Mouse (Mus musculus) hindbrain, embryonic 10.5 days (tissue): ENCODE measurements around the gene Olfr145. TPM values are rescaled to one million over a fixed set of nuclear protein-coding genes. Genes with fewer than 3 reads are reported as not detected.

ENCODE experiments used
- DNase-seq: peaks from one replicate; pipeline ENCODE4 v3.0.0-alpha.2; 2017; ENCODE audit warnings: low spot score
- H3K27ac ChIP-seq: fragments of 300-500 bp; sonication (generic); 2 replicates; pipeline ENCODE4 v1.5.1; 2016; ENCODE audit warnings: mild to moderate bottlenecking, moderate library complexity
- H3K27me3 ChIP-seq: fragments of 300-500 bp; sonication (generic); 2 replicates; pipeline ENCODE4 v1.6.1; 2016; ENCODE audit warnings: mild to moderate bottlenecking; ENCODE audit not compliant: poor library complexity, insufficient read depth, severe bottlenecking
- H3K36me3 ChIP-seq: fragments of 300-500 bp; sonication (generic); 2 replicates; pipeline ENCODE4 v1.6.1; 2016; ENCODE audit warnings: mild to moderate bottlenecking, moderate library complexity
- H3K4me1 ChIP-seq: fragments of 300-500 bp; sonication (generic); replicated peaks from 2 replicates; pipeline ENCODE4 v1.6.1; 2016; ENCODE audit warnings: mild to moderate bottlenecking
- H3K4me3 ChIP-seq: fragments of 300-500 bp; sonication (generic); 2 replicates; pipeline ENCODE4 v1.5.1; 2016; ENCODE audit warnings: mild to moderate bottlenecking, moderate library complexity
- H3K9me3 ChIP-seq: fragments of 300-500 bp; sonication (generic); 2 replicates; pipeline ENCODE4 v1.6.1; 2016; ENCODE audit warnings: mild to moderate bottlenecking, moderate library complexity
- WGBS: fragments of 180-500 bp; shearing (Covaris S2); methylation state at CpG from one replicate; pipeline ENCODE4 v1.1.7; 2016; 5-methylcytosine and 5-hydroxymethylcytosine counted together
- polyA plus RNA-seq: library from polyadenylated mRNA; unstranded; fragments of >200 nt; fragmentation: Nextera tagmentation; extraction: Ambion mirVana; gene quantifications from 2 replicates; pipeline ENCODE4 v1.2.1, GENCODE M21; 2016

Olfr145 gene
- polyA plus RNA-seq, result not detected in 2 replicates

DNA sequence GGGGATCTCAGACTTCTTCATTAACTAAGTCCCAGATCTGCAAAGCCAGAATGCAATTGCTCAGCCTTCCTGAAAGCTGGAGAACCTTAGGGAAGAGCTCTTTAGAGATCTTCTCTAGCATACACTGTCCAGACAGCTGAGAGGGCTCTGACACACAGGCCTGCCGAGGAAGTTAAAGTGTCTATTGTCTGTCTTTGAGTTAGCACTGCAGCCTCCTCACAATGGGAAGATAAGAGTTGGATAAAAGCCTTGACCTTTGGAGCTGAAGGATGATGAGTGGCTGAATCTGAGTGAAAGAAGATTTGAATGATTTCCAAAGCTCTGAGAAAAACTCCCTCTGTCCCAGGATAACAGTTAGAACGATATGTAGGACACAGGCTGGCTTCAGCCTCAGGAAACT, at the start of gene Olfr145:
Gene Olfr145 (plus strand): TSS at position 64 of the 400 bp plus-strand sequence.
- Histone ChIP-seq H3K4me3 (no peak within 1 kb of the TSS), H3K27me3 (no peaks in the 10 kb centered on the region), H3K36me3 (no peaks in the 10 kb centered on the region), H3K27ac (peak within 1 kb of the TSS; percentile 35; the same call in 1 of the 2 replicates), H3K9me3 (no peaks in the 10 kb centered on the region), H3K4me1 (peaks cover 7% of the 10 kb centered on the region)
- 34% methylated on average over 2 of the region's 2 CpGs for WGBS
- DNase-seq, result no peak

DNA sequence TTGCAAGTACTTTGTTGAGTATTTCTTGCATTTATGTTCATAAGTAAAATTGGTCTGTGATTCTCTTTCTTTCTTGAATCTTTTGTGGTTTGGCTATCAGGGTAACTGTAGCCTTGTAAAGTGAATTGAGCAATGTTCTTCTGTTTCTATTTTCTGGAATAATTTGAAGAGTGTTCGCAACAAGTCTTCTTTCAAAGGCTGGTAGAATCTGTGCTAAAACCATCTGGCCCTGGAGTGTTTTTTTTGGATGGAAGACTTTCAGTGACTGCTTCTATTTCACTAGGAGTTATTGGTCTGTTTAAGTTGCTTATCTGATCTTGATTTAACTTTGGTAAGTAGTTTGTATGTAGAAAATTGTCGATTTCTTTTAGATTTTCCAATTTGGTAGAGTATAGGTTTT, 47.3 kb upstream of the Olfr145 start:
- Histone ChIP-seq H3K4me1 (no peaks in the 10 kb centered on the region), H3K4me3 (no peak overlapping the region), H3K9me3 (no peaks in the 10 kb centered on the region), H3K27ac (no peak overlapping the region), H3K36me3 (no peaks in the 10 kb centered on the region), H3K27me3 (no peaks in the 10 kb centered on the region)
- WGBS, result 88% methylated on average over 2 of the region's 2 CpGs
- DNase-seq, result no peak

DNA sequence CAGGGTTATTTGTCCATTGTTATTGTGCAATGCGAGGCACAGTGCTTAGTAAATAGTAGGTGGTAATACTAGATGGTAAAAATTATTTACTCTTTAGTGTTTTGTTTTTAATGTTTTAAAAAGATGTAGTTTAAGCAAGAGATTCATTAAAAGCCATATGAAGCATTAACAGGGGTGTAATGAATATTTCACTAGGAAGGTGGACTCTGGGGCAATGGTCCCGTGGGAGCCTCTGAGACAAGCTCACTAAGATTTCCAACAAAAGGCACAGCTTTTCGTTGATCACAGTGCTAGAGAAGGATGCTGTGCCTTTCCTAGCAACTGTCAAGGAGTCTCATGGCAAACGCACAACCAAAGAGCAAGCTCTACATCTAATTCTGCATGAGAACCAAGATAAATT, 42.6 kb upstream of the Olfr145 start, which contains the start of gene Olfr877:
Gene Olfr877 (plus strand): TSS at position 301 of the 400 bp plus-strand sequence.
- H3K36me3 ChIP-seq, result no peaks in the 10 kb centered on the region
- no peak for DNase-seq
- no peaks in the 10 kb centered on the region for H3K27me3 ChIP-seq
- no peaks in the 10 kb centered on the region for H3K4me1 ChIP-seq
- WGBS, result 82% methylated on average over 4 of the region's 4 CpGs
- no peaks in the 10 kb centered on the region for H3K9me3 ChIP-seq
- H3K27ac ChIP-seq, result no peak within 1 kb of the TSS
- no peak within 1 kb of the TSS for H3K4me3 ChIP-seq

DNA sequence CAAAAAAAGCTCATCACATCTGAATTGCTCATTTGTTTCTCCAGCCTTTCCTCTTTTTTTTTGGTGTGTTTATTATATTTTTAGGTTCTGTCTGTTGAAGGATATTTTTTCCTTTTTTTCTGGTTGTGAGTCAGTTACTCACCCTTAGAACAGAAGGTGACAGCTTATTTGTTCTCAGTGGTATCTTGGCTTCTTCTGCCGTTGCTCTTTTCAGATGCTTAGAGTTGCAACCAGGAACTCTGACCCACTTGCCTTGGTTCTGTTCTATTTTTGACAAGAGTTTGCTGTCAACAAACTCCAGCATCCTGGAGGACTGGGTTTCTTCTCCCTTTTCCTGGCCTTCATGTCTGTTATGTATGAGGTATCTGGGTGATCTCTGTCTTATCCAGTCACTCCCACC, 33.2 kb upstream of the Olfr145 start:
- no peaks in the 10 kb centered on the region for H3K27me3 ChIP-seq
- H3K36me3 ChIP-seq, result no peaks in the 10 kb centered on the region
- no peak overlapping the region for H3K27ac ChIP-seq
- no peak for DNase-seq
- H3K4me1 ChIP-seq, result no peaks in the 10 kb centered on the region; the same call in 1 of the 2 replicates
- WGBS, result 83% methylated on average over 1 of the region's 1 CpGs
- no peak overlapping the region for H3K4me3 ChIP-seq
- H3K9me3 ChIP-seq, result no peaks in the 10 kb centered on the region

DNA sequence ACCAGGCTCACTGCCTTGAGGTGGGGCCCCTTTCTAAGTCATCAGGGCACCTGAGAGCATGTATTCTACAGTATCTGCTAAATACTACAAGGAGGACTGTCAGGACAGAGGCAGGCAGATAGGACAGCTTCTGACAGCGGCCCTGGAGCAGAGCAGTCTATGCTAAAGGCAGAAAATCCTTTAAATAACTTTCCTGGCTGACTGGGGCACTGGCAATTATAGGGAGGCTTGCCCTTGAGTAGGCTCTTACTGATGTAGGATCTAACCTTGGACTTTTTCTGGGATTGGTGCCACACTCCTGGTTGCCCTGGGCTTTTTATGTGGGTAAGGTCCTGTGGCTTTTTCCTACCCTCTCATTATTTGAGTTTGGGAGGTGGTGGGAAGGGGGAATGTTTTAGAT, 26.3 kb upstream of the Olfr145 start:
- no peak for DNase-seq
- Histone ChIP-seq H3K27me3 (no peaks in the 10 kb centered on the region), H3K9me3 (no peaks in the 10 kb centered on the region), H3K4me3 (no peak overlapping the region), H3K27ac (no peak overlapping the region), H3K36me3 (no peaks in the 10 kb centered on the region), H3K4me1 (no peaks in the 10 kb centered on the region)
- WGBS, result 71% methylated on average over 1 of the region's 1 CpGs

DNA sequence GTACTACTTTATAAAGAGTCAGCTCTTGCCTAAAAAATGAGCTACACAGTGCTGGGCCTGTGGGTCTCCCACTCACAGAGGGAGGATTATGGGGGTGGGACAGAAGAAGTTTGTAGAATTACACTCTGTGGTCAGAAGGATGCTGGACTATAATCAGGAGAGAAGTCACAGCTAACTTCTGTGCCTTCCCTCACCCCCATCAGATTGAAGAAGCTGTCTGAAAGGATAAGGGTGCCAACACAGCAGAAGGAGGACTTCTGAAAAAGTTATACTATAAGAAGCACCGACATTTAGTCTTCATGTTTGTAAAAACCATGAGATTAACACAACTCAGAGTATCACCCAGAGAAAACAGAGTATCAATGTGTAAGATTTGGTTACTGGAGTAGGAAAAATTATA, 25.4 kb upstream of the Olfr145 start:
- WGBS, result 68% methylated on average over 1 of the region's 1 CpGs
- Histone ChIP-seq H3K4me3 (no peak overlapping the region), H3K27ac (no peak overlapping the region), H3K9me3 (no peaks in the 10 kb centered on the region), H3K4me1 (no peaks in the 10 kb centered on the region), H3K36me3 (no peaks in the 10 kb centered on the region), H3K27me3 (no peaks in the 10 kb centered on the region)
- DNase-seq, result no peak

DNA sequence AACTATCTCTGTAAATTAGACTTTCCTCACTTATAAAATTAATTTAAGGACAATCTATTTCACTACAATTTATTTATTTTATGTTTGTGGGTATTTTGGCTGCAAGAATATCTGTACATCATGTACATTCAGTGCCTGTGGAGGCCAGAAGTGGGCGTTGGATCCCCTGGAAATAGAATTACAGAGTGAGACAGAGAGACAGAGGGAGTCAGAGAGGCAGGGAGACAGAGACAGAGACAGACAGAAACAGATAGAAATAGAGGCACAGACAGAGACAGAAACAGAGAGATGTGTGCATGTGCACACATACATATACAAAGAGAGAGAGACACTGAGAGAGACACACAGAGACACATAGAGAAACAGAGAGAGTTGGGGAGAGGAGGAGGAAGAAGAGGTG, 25.0 kb upstream of the Olfr145 start:
- Histone ChIP-seq H3K4me3 (no peak overlapping the region), H3K27ac (no peak overlapping the region), H3K4me1 (no peaks in the 10 kb centered on the region), H3K36me3 (no peaks in the 10 kb centered on the region), H3K27me3 (no peaks in the 10 kb centered on the region), H3K9me3 (no peaks in the 10 kb centered on the region)
- DNase-seq, result no peak
- WGBS, result 64% methylated on average over 1 of the region's 1 CpGs

DNA sequence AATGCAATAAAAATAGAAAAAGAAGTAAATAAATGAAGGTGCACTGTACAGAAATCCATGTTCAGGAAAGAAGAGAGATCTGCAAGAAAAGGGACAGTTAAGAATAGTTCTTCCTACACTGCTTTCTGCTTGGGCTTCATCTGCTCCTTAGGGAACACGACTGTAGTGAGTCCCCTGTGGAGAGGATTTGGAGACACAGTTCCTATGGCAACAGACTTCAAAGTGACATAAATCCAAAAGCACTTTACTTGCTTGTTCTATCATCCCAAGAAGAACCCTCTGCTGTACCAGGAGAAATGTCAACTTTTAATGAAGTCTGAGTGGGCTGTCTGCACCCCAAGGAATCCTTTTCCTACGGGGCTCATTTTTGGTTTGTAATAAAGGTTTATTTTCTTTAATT, 5.6 kb upstream of the Olfr145 start:
- no peak for DNase-seq
- H3K4me3 ChIP-seq, result no peak overlapping the region
- 29% methylated on average over 2 of the region's 2 CpGs for WGBS
- H3K4me1 ChIP-seq, result no peaks in the 10 kb centered on the region
- no peaks in the 10 kb centered on the region for H3K36me3 ChIP-seq
- H3K27me3 ChIP-seq, result no peaks in the 10 kb centered on the region
- no peaks in the 10 kb centered on the region for H3K9me3 ChIP-seq
- H3K27ac ChIP-seq, result no peak overlapping the region

DNA sequence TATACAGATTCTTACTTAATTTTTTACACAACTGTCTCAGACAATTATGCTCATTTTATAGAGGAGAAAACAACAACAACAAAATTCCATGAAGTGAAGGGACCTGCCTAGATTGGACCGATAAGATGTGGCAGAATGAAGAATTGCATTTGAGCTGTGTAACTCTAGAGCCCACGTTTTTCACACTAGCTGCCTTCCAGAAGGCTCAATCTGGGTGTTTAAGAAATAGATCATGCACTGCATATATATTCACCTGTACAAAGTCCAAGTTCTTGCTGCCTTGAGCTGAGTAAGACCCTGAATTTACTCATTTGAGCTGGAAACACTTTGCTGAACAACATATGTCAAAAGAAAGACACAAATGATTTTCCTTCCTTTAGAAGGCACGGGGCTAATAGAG, 9.0 kb downstream of the Olfr145 start:
- H3K4me1 ChIP-seq, result no peaks in the 10 kb centered on the region
- H3K4me3 ChIP-seq, result no peak overlapping the region
- no peak overlapping the region for H3K27ac ChIP-seq
- H3K27me3 ChIP-seq, result no peaks in the 10 kb centered on the region
- WGBS, result 80% methylated on average over 3 of the region's 3 CpGs
- DNase-seq, result no peak
- no peaks in the 10 kb centered on the region for H3K36me3 ChIP-seq
- no peaks in the 10 kb centered on the region for H3K9me3 ChIP-seq

DNA sequence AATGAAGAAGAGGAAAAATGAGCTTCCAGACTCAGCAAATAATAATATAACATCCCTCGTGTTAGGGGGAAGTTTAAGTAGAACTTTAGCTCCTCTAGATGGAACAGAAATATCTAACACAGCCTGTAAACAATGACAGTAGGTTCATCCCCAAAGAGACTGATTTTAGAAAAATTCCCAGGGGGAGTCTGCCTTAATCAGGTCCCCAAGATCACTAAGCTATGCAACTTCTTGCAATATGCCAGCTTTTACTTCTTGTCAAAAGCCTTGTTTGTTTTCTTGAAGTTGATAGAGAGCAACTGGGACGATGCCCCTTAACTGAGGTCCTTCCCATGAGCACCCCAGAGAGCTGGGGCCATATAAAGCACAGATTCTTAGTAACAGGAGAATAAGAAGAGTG, 21.0 kb downstream of the Olfr145 start, which contains the start of gene Olfr878:
Gene Olfr878 (plus strand): TSS at position 301 of the 400 bp plus-strand sequence.
- no peaks in the 10 kb centered on the region for H3K9me3 ChIP-seq
- H3K4me3 ChIP-seq, result no peak within 1 kb of the TSS
- no peak for DNase-seq
- H3K4me1 ChIP-seq, result no peaks in the 10 kb centered on the region
- H3K36me3 ChIP-seq, result no peaks in the 10 kb centered on the region
- no peak within 1 kb of the TSS for H3K27ac ChIP-seq
- no peaks in the 10 kb centered on the region for H3K27me3 ChIP-seq
- WGBS, result 77% methylated on average over 2 of the region's 2 CpGs

DNA sequence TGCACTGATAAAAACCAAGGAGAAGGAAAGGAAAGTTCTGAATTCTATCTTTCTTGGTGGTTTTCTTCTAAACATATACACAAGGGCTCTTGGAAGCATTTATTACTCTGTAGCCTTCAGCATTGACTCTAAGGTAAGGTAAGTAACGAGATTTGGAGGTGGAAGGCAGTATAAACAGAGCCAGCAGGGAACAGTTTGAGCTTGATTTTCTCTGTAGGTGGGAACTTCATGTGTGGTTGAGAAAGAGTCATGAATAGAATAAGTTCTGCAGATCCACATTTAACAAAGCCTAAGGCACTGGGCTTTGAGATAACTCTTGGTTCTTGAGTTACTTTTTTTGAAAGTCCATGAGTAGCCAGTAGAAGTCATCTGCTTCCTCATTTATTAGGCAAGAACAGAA, 21.5 kb downstream of the Olfr145 start:
- 73% methylated on average over 1 of the region's 1 CpGs for WGBS
- Histone ChIP-seq H3K9me3 (no peaks in the 10 kb centered on the region), H3K4me1 (no peaks in the 10 kb centered on the region), H3K27me3 (no peaks in the 10 kb centered on the region), H3K27ac (no peak overlapping the region), H3K36me3 (no peaks in the 10 kb centered on the region), H3K4me3 (no peak overlapping the region)
- DNase-seq, result no peak

DNA sequence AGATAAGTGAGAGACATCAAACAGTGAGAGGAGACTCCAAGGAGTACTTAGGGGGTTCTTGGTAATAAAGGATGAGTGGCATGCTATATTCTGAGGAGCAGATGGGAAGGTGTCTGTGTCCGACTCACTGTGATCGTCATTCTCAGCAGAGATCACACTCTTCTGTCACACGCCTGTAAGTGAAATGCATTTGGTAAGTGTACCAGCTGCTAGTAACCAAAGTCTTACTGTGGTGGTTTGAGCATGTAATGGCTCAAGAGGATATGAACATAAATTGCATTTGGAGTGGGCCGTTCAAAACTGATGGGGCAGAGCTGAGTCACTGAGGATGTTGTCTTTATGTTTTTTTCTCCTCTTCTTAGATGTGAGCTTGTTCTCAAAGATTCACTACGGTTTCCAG, 27.7 kb downstream of the Olfr145 start:
- 89% methylated on average over 5 of the region's 5 CpGs for WGBS
- Histone ChIP-seq H3K27ac (no peak overlapping the region), H3K9me3 (no peaks in the 10 kb centered on the region), H3K36me3 (no peaks in the 10 kb centered on the region), H3K27me3 (no peaks in the 10 kb centered on the region), H3K4me1 (no peaks in the 10 kb centered on the region), H3K4me3 (no peak overlapping the region)
- DNase-seq, result no peak

DNA sequence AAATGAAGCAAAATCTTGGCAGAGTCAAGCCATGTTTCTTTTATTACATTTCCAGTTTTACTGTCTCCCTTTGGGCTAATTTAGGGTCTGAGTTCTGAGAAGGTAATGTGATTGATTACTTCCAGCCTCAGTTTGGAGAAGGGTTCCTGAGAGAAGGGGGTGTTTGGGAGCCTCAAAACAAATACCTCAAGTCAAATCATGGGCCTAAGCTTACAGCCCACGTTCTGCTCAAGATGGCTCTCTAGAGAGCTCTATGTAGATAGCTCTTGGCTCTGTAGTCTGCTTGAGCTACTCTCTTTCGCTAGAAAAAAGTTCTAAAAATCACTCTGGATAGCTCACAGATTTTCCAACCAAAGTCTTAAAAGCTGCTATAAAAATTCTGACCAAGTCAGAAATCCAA, 28.9 kb downstream of the Olfr145 start:
- H3K27me3 ChIP-seq, result no peaks in the 10 kb centered on the region
- H3K4me1 ChIP-seq, result no peaks in the 10 kb centered on the region
- H3K36me3 ChIP-seq, result no peaks in the 10 kb centered on the region
- H3K4me3 ChIP-seq, result no peak overlapping the region
- WGBS, result 67% methylated on average over 2 of the region's 2 CpGs
- H3K27ac ChIP-seq, result no peak overlapping the region
- DNase-seq, result no peak
- no peaks in the 10 kb centered on the region for H3K9me3 ChIP-seq
